Mouse (Mus musculus) left cerebral cortex, postnatal 25 days (tissue): ENCODE measurements around the gene Tnip2. TPM values are rescaled to one million over a fixed set of nuclear protein-coding genes. Genes with fewer than 3 reads are reported as not detected.

ENCODE experiments used
- DNase-seq, 2 experiments: peaks; one replicate each; pipeline ENCODE4 v3.0.0; 2022; ENCODE audit warnings: low spot score in 2 of 2, mixed read lengths in 1 of 2
- intact Hi-C: fragments of 180-260 bp; cut with DNase I; formaldehyde crosslinking; loops from one replicate; pipeline ENCODE4 v1.15.1; 2025
- total RNA-seq, 2 experiments: library from RNA; stranded (reverse); gene quantifications; 2 replicates each; pipeline ENCODE4 v1.2.3; 2021

Gene Tnip2
- total RNA-seq, 2 experiments from 2014 or later: 13.0 to 13.1 TPM

DNA sequence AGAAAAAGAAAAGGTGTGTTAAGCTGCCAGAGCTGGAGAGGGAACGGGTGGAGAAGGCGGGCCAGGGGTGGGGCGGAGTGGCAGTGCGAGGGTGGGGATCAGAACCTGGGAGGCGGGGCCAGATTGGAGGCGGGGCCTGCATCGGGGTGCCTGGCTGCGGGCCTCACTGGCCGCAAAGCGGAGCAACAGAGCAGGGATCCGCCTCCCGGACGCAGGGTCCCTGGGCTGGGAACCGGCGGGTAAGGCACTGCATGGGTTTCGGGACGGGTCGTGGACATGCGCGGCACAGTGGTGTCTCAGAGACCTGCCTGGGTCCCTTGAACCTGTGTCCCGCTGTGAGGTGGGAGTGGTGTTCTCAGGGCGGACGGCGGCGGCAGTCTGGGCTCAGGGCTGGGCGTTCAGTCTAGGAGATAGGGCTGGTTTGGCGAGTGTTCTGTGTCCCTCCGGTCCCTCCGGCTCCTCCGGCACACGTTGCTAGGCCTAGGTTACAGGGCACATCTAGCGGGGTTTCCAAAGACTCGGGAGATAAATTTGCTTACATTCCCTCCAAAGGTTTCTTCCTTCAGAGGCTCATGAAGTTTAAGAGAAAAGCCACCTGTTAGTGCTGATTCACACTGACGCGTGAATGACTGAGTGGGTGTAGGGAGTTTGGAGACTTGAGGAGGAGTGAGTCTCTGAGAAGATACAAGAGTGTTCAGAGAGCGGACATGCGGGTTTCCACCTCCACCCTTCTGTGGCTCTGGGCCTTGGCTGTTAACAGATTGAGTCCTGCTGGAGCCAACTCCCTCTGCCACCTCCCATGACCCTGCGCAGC lies 12.1 kb upstream of the Tnip2 start, which contains the start of gene Sh3bp2:
Sh3bp2 (plus strand) TSS at position 176 of the 814 bp plus-strand sequence.
- intact Hi-C loops: no loop called here
- peak; percentile 78 to 83 for DNase-seq

DNA sequence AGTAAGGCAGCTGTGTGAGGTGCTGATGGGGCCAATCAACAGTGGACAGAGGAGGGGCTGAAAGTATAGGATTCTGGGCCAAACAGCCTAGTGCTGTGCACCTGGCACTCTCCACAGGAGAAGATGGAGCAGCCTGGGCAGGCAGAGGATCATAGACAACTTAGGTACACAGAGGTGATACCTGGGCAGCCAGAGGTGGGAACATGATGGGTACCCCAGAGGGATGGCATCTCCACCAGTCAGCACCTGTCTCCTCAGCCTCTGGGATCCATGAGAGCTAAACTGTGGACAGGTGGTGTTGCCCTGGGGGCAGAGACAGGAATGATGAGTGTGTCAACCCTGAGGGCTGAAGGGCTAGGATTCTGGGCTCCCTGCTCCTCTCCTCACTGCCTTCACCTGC lies 10.7 kb upstream of the Tnip2 start:
- intact Hi-C loops: no loop called here
- no peak for DNase-seq

DNA sequence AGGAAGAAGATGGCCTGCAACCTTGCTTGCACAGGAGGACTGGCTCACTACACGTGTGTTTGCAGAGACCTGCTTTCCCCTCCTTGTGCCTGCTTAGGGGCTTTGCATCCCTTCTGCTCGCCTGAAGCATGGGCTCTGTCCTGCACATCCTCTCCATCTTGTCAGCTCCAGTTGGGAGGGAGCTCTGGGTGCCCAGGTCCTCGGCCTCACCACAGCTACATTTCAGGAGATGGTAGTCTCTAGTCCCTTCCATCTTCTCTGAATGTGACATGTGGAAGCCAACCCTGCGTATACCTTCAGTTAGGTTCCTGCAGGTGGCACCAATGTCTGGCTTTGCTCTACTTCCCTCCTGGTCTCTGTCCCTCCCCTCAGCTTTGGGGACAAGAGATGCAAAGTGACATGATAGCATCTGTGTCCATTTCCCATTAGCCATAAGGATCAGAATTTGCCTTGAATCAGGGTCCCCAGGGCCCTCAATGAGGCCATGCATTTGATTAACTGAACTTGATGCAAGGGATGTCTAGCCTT lies 10.2 kb upstream of the Tnip2 start:
- DNase-seq: no peak
- intact Hi-C loops: no loop called here

DNA sequence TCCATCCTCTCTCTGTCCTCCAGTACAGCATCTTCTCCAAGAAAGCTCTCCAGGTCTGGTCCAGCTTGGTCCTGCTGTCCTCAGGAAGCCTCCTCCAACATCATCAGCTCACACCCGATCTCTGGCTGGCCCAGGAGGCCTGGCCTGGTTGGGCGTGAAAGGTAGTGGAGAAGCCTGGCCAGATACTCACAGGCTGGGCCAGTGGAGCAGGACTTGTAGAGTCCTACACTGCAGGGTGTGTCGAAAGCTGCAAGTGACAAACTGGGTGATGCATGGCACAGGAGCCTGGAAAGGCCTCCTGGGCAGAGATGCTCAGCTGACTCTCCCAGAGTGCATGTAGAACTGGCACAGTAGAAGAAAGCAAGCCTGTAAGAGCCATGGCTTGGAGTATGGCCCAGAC lies 7.5 kb upstream of the Tnip2 start:
- no peak for DNase-seq
- intact Hi-C loops: no loop called here

DNA sequence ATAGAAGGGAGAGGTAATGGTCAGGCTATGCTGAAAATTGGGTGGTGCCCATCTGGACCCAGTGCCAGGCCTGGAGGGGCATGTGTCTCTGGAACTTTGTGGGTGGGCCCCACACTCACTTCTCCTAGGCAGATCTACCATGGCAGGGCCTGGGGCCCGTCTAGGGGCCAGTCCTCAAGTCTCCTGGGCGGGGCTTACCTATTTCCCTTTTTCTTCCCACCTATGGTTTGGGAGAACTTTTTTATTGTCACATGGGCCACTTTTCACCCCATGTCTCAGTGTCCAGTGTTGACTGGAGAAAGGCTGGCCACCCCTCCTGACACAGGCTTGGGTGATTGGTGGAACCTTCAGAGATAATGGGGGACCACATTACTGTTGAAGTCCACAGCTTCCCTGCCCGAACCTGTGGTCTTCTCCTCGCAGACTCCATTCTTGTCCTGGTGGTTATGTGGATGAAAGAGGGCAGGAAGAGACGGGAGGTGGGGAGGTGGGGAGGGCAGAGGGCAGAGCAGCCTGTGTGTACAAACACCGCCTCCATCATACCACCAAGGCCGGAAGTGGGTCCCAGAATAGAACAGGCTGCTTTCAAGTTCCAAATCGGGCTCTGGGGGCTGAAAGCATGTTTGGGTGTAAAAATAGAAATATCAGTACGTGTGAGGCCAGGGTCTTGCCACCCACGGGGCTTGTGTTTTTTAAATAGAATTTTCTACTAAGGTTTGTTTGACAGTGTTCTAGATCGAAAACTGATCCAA lies 6.8 kb upstream of the Tnip2 start:
- intact Hi-C loops: no loop called here
- no peak for DNase-seq

DNA sequence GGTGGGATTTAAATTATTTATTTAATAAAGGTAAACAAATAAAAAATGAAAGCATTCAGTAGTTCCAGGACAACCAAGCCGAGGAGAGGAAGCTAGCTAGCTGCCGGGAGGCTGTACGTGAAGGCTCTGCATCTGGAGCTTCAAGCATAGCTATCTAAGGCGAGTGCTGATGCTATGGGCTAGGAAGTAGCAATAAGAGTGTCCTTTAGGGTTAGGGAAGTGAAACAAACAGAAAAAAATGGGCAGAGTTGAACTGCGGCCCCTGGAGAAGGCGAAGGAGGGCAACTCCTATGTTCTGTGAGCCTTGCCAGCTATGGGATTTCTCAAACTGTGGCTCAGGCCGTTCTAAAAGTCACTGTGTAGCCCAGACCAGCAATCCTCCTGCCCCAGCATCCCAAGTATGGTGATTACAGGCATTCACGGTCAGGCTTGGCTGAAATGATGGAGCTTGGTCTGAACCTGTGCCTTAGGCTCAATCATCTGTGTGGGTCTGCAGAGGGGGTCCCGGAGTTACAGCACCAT lies 5.7 kb upstream of the Tnip2 start:
- DNase-seq: no peak
- intact Hi-C loops: loop anchor here (2.0 kb wide), 1 partner anchor 53 kb away; the partner anchor contains the start of gene Add1

DNA sequence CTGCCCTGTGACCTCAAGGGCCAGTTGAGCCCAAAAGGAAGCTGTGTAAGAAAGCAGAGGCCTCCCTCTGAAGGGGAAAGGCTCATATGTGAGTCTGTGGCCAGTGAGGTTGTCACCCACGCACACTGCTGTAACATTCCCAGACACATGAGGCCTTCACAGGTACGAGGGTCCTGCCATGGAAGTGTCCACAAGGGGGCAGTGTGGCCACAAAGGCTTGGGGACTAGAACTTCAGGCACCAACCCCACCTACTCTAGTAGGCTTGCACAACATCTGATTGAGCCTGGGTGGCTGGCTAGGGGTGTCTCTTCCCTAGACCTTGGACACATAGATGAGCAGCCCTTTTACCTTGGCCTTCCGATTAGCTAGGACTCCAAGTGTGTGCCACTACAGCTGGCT lies 4.1 kb upstream of the Tnip2 start:
- DNase-seq: peak; percentile 61 to 70
- intact Hi-C loops: loop anchor here (2.0 kb wide), 2 partner anchors 55 to 119 kb away; partner anchors contain the start of genes Add1 and Mfsd10

DNA sequence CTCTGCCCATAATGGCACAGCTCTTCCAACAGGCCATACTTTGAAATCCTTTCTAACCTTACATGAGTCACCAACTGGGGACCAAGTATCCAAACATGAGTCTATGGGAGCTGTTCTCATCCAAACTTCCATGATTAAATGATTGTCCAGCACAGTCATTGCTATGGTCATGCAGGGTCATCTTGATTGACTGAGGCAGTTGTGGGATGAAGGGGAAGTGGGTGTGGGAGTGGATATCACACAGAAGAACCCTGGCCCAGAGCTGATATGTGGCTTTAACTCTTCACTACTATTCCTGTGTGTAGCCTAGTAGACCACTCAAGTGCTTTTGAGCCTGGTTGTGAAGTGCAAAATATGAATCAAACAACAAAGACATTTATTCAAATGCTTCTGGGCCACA lies 1.3 kb upstream of the Tnip2 start:
- intact Hi-C loops: no loop called here
- DNase-seq: no peak

DNA sequence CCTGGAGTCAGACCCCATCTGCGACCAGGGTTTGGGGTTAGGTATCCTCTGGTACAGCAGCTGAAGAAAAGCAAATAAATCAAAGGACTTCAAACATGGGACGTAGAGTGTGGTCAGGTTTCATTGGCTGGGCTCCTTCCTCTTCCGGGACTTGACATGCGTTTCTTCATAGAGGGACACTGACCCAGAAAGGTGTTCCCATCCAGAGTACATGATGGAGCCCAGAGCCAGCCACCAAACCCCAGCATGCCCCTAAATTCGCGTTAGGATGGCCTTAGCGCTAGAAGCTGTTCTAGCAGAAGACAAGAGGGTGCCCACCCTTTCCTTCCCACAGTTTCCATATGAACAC lies 401 bp upstream of the Tnip2 start:
- DNase-seq: no peak
- intact Hi-C loops: no loop called here

DNA sequence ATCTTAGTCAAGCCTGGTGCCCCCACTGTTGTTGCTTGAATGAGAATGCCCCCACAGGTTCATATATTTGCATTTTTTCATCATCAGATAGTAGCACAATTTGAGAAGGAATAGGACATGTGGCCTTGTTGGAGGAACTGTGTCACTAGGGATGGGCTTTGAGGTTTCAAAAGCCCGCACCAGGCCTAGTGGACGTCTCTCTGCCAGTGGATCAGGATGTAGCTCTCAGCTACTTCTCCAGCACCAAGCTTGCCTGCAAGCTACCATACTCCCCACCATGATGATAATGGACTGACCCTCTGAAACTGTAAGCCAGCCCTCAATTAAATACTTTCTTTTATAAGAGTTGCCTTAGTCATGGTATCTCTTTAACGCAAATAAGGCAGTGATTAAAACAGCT lies 1.3 kb downstream of the Tnip2 start:
- intact Hi-C loops: no loop called here
- no peak for DNase-seq

DNA sequence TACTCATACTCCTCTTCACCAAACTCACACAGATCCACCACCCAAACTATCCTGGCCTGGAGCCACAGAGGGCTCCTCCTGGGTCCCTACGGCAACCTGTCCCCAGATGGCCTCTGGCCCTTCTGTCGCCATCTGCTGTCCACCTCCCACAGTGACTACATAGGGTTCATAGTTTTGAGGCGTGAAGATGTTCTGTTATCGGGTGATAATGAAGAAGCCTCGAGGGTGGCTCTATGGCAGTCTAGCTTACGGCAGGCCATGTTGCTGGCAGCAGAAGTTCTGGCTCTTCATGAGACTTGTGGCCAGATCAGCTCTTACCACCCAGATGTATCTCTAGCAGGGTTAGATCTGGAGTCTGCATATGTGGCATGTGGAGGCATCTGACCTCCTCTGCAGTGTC lies 11.0 kb downstream of the Tnip2 start:
- DNase-seq: no peak
- intact Hi-C loops: no loop called here

DNA sequence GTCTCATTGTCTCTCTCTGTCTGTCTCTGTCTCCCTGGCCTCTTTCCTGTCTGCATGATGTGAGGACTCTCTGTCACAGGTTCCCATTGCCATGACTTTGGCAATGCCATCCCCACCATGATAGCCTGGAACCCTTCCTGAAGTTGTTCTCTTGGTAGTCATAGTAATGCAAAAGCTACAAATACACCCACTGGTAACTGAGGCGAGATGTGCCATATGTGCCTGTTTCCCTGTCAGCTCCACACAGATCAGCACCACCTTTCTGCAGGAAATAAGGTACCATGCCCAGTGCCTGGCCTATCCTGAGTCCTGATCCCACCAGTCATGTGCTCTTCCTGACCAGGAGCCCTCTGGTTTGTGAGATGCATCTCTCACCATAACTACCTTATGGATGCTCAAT lies 11.4 kb downstream of the Tnip2 start:
- intact Hi-C loops: no loop called here
- no peak for DNase-seq

DNA sequence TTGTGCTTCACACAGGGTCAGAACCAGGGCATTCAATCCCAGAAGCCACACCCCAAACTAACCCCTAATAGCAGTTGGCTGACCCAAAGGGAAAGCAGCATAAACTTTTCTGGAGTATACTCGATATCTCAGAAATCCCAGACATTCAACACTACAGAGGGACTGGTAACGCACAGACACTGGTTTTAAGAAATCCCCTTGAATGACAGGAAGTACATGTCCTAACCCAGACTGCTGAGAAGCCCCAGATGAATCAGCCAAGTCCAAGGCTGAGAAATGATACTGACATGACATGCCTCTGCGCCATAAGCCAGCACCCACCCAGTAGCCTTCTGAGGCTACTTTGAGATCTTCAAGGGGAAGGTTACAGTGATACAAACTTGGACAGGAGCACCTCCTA lies 12.2 kb downstream of the Tnip2 start:
- intact Hi-C loops: no loop called here
- DNase-seq: no peak

DNA sequence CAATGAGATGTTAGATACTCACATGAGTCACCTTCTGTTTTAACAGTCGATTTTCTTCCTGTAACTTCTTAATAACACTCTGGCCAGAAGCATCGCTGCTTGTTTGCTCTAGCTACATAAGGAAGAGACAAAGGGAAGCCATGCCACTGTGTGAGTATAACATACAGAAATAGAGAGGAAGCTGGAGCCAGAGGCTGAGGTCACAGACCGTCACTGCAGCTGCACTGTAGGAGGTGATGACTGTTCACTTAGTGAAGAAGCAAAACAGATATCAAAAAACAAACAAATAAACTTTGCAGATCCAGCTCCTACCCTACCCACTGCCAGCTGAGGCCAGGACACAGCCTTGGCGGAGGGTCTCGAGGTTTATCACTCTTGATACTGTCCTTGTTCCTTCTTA lies 12.9 kb downstream of the Tnip2 start:
- intact Hi-C loops: no loop called here
- no peak for DNase-seq

DNA sequence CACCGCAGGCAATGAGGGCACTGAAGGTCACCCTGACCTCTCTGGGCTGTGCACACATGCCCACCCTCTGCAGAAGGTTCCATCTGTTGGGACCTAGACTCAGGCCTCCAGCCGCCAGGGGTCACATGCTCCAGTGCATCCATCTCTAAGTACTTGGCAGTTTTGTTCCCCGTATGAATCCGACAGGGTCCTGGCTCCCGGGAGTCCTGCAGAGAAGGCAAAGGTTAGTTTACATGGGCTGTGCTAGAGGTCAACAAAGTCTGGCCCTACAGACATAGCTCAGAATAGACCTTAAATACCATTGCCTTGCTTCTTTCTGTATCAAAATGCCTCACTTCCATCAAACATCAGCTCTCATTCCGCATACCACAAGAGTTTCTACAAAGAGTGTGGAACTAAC lies 17.0 kb downstream of the Tnip2 start:
- intact Hi-C loops: no loop called here
- no peak for DNase-seq

DNA sequence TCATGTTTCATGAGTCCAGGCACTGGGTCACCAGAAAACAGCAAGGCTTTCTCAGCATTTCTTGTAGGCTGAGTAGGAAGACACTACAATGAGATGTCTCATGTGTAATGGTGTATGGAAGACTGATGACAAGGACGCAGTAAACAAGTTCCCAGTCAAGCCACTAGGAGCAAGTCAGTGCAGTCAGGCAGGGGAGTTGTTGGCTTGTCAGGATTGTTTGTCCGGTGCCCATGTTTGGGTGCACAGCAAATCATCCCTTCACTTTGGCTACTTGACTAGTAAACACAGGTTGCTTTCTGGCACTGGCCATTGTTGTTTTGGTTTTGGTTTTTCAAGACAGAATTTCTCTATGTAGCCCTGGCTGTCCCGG lies 24.4 kb downstream of the Tnip2 start:
- DNase-seq: no peak
- intact Hi-C loops: no loop called here

DNA sequence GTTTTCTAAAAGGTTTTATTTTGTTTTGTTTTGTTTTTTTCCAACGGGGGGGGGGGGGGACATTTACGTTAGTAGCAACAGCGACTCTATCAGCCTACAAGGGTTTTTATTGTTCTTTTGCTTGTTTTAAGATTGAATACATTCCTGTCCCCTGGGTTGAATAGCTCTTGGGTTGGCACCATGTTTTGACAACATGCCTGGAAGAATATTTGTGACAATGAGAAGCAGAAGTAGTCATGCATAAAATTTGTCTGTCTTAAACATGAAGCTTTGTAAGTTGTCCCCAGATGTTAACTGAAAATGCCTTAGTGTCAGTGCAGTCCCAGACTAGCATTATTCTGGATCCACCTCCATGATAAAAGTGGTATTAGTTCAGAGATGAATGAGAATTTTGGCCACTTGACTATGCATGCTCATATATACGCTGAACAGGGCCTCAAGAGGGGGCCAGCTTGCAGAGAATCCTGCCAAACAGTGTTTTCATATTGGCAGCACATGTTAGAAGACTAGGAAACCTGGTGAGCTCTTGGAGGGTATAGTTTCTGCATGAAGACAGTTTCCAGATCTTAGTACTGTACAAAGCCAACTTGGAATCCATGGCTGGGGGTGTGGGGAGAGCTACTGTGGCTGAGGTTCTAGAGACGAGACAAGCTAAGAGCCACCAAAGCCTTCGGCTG lies 24.9 kb downstream of the Tnip2 start:
- no peak for DNase-seq
- intact Hi-C loops: no loop called here

DNA sequence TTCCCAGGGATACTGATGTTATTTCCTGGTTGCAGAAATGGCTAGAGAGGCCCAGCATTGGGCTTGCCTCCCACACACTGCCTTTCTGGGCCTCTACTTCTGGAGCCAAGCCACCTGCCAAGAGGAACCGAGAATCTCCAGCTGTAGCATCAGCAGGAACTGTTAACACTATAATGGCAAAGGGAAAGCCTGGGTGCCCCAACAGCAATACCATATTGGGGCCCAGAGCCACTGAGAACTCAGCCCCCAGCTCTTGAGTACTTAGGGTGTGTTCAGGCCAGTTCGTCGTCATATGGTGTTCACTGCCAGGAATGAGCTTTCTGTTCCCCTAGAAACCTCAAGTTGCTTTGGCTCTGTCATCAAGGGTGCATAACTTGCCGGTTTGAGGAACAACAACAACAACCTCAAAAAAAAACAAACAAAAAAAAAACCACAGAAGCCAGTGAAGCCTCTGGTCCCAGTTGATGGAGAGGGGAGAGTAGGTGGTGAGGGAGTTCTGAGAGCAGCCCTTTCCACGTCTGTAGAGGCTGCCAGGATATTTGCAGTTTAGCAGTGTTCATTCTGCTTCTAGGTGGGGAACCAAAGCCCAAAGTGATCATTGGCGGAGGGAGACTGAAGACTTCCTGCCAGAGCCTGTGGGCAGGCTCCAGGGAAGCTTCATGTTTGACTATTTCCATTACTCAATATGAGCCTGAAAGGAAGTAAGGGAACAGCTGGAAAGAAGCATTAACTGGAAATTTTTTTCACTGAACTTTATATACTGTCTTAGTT lies 26.3 kb downstream of the Tnip2 start:
- DNase-seq: peak; percentile 38 to 62

DNA sequence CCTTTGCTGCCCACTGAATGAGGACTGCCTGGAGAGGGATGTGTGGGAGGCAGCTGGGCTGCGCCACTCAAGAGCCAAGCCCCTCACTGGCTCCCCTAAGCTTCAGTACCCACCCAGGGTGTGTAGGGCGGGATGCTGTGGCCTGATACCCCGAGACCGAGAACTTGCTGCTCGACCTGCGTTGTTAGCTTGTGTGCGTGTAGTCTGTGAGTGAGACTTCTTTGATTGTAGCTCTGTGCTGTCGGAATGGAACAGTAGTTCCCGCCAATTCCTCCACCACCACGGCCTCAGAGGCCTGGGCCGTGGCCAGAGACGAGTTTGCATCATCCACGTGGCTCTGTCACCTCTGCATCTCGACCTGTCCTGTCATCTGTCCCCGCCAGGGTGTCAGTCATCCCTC lies 28.1 kb downstream of the Tnip2 start:
- intact Hi-C loops: no loop called here
- no peak for DNase-seq

More for the DNA sequence above, 26.3 kb downstream of the Tnip2 start:
- intact Hi-C loops: no loop called here
